Mouse (Mus musculus) intestine, postnatal 0 days (tissue): ENCODE measurements around the gene Fzd5. TPM values are rescaled to one million over a fixed set of nuclear protein-coding genes. Genes with fewer than 3 reads are reported as not detected.

Experiments used
- ATAC-seq: fragments of 200-750 bp; cut with Nextera tagmentation; 2 replicates; pipeline ENCODE4 v1.8.0; 2017; ENCODE audit warnings: mild to moderate bottlenecking, moderate TSS enrichment, moderate library complexity
- H3K27ac ChIP-seq: fragments of 300-500 bp; sonication (generic); 2 replicates; pipeline ENCODE4 v1.5.1; 2014; ENCODE audit warnings: mild to moderate bottlenecking, low read depth, low read length, moderate library complexity
- H3K27me3 ChIP-seq: fragments of 300-500 bp; sonication (generic); replicated peaks from 2 replicates; pipeline ENCODE4 v1.6.1; 2014; ENCODE audit warnings: low read length, mixed read lengths; ENCODE audit not compliant: control insufficient read depth, insufficient read depth
- H3K36me3 ChIP-seq: fragments of 300-500 bp; sonication (generic); 2 replicates; pipeline ENCODE4 v1.6.1; 2014; ENCODE audit warnings: mild to moderate bottlenecking, moderate library complexity; ENCODE audit not compliant: control insufficient read depth, insufficient read depth
- H3K4me1 ChIP-seq: fragments of 300-500 bp; sonication (generic); replicated peaks from 2 replicates; pipeline ENCODE4 v1.6.1; 2014; ENCODE audit warnings: antibody characterized with exemption, low read length, mixed read lengths; ENCODE audit not compliant: control insufficient read depth, insufficient read depth
- H3K4me2 ChIP-seq: fragments of 300-500 bp; sonication (generic); replicated peaks from 2 replicates; pipeline ENCODE4 v1.6.1; 2014; ENCODE audit warnings: low read depth, mild to moderate bottlenecking, moderate library complexity
- H3K4me3 ChIP-seq: fragments of 300-500 bp; sonication (generic); 2 replicates; pipeline ENCODE4 v1.5.1; 2014; ENCODE audit warnings: low read depth, low read length
- H3K9ac ChIP-seq: fragments of 300-500 bp; sonication (generic); 2 replicates; pipeline ENCODE4 v1.6.1; 2014; ENCODE audit warnings: mild to moderate bottlenecking, low read depth, low read length
- H3K9me3 ChIP-seq: fragments of 300-500 bp; sonication (generic); 2 replicates; pipeline ENCODE4 v1.6.1; 2016; ENCODE audit warnings: mixed run types; ENCODE audit not compliant: control insufficient read depth
- CTCF ChIP-seq: sonication (generic); IDR thresholded peaks from 2 replicates; pipeline ENCODE4 v1.5.1; 2016; ENCODE audit warnings: low read depth, mild to moderate bottlenecking, control low read depth, antibody characterized with exemption, moderate library complexity
- WGBS: fragments of 180-500 bp; shearing (Covaris S2); extraction: QIAGEN DNeasy Blood & Tissue Kit; methylation state at CpG from one replicate; pipeline ENCODE4 v1.1.7; 2014; 5-methylcytosine and 5-hydroxymethylcytosine counted together
- polyA plus RNA-seq: library from polyadenylated mRNA; unstranded; fragments of >200 nt; fragmentation: Nextera tagmentation; extraction: Ambion mirVana; gene quantifications from 2 replicates; pipeline ENCODE4 v1.2.1, GENCODE M21; 2015

Fzd5 gene
- polyA plus RNA-seq, 1 experiment from 2014 or later = 4.7 TPM

- Histone ChIP-seq H3K36me3 (no peaks in the 10 kb centered on the region), H3K4me2 (peak overlapping the region; percentile 83), H3K4me1 (0 out of 2 replicates have a peak, but pooled peaks cover 8% of the 10 kb centered on the region), H3K9me3 (no peaks in the 10 kb centered on the region), H3K27me3 (no peaks in the 10 kb centered on the region), H3K4me3 (peak overlapping the region; percentile 87), H3K9ac (peak overlapping the region; percentile 83), H3K27ac (peak overlapping the region; percentile 78; the same call in 1 of the 2 replicates)
- TF ChIP-seq CTCF = no peak
- ATAC-seq = no peak
- WGBS = 3% methylated on average over 9 of the region's 9 CpGs
Observed at GRCm38 (mm10) chr1:64691581-64691980, 46.0 kb downstream of the Fzd5 start.

- Histone ChIP-seq H3K4me2 (peak overlapping the region; percentile 83), H3K4me3 (peak overlapping the region; percentile 87), H3K27me3 (no peaks in the 10 kb centered on the region), H3K27ac (peak overlapping the region; percentile 78), H3K36me3 (no peaks in the 10 kb centered on the region), H3K9ac (peak overlapping the region; percentile 83), H3K9me3 (no peaks in the 10 kb centered on the region), H3K4me1 (0 out of 2 replicates have a peak, but pooled peaks cover 8% of the 10 kb centered on the region)
- TF ChIP-seq CTCF = no peak
- WGBS = under 1% methylated on average over 55 of the region's 55 CpGs
- peak; percentile 11; the same call in 1 of the 2 replicates for ATAC-seq
Observed at GRCm38 (mm10) chr1:64691121-64691551, 46.4 kb downstream of the Fzd5 start.

GRCm38 (mm10) chr1:64690213-64691013, 47.1 kb downstream of the Fzd5 start, which contains the start of gene Ccnyl1:
Gene Ccnyl1 (plus strand): TSS chr1:64690455.
- no peaks in the 10 kb centered on the region for H3K9me3 ChIP-seq
- under 1% methylated on average over 71 of the region's 71 CpGs for WGBS
- peak within 1 kb of the TSS; percentile 78 for H3K27ac ChIP-seq
- peak within 1 kb of the TSS; percentile 83 for H3K9ac ChIP-seq
- peak; percentile 99 for ATAC-seq
- no peaks in the 10 kb centered on the region for H3K27me3 ChIP-seq
- TF ChIP-seq CTCF = no peak
- 0 out of 2 replicates have a peak, but pooled peaks cover 8% of the 10 kb centered on the region for H3K4me1 ChIP-seq
- peak within 1 kb of the TSS; percentile 96 for H3K4me2 ChIP-seq
- H3K36me3 ChIP-seq = no peaks in the 10 kb centered on the region
- H3K4me3 ChIP-seq = peak within 1 kb of the TSS; percentile 87

- peak overlapping the region; percentile 96 for H3K4me2 ChIP-seq
- no peak for ATAC-seq
- 0 out of 2 replicates have a peak, but pooled peaks cover 8% of the 10 kb centered on the region for H3K4me1 ChIP-seq
- H3K27ac ChIP-seq = no peak overlapping the region
- peak overlapping the region; percentile 87 for H3K4me3 ChIP-seq
- no peak for TF ChIP-seq CTCF
- WGBS = 19% methylated on average over 9 of the region's 9 CpGs
- H3K9me3 ChIP-seq = no peaks in the 10 kb centered on the region
- no peaks in the 10 kb centered on the region for H3K36me3 ChIP-seq
- H3K9ac ChIP-seq = no peak overlapping the region
- H3K27me3 ChIP-seq = no peaks in the 10 kb centered on the region
Observed at GRCm38 (mm10) chr1:64689561-64690212, 47.9 kb downstream of the Fzd5 start.

GRCm38 (mm10) chr1:64688046-64688445, 49.5 kb downstream of the Fzd5 start:
- no peak for TF ChIP-seq CTCF
- no peaks in the 10 kb centered on the region for H3K27me3 ChIP-seq
- no peak overlapping the region for H3K27ac ChIP-seq
- 85% methylated on average over 4 of the region's 4 CpGs for WGBS
- H3K36me3 ChIP-seq = no peaks in the 10 kb centered on the region
- no peaks in the 10 kb centered on the region for H3K9me3 ChIP-seq
- 0 out of 2 replicates have a peak, but pooled peaks cover 8% of the 10 kb centered on the region for H3K4me1 ChIP-seq
- H3K4me3 ChIP-seq = no peak overlapping the region
- no peak overlapping the region for H3K4me2 ChIP-seq
- no peak overlapping the region for H3K9ac ChIP-seq
- ATAC-seq = no peak

- no peak for TF ChIP-seq CTCF
- Histone ChIP-seq H3K9me3 (no peaks in the 10 kb centered on the region), H3K36me3 (no peaks in the 10 kb centered on the region), H3K27me3 (no peaks in the 10 kb centered on the region), H3K4me1 (no peaks in the 10 kb centered on the region), H3K4me3 (no peak overlapping the region), H3K9ac (no peak overlapping the region), H3K27ac (no peak overlapping the region), H3K4me2 (no peak overlapping the region)
- ATAC-seq = no peak
- WGBS = 93% methylated on average over 2 of the region's 2 CpGs
Observed at GRCm38 (mm10) chr1:64684440-64684839, 53.1 kb downstream of the Fzd5 start.
